Mouse (Mus musculus): ENCODE measurements around the gene Mrpl2. TPM values are rescaled to one million over a fixed set of nuclear protein-coding genes. Genes with fewer than 3 reads are reported as not detected.
A peak's percentile ranks its signal among the peaks of the same experiment; 100 is the strongest.

Mrpl2 gene
- polyA plus RNA-seq, 1 experiment from 2014 or later: 165 TPM

DNA sequence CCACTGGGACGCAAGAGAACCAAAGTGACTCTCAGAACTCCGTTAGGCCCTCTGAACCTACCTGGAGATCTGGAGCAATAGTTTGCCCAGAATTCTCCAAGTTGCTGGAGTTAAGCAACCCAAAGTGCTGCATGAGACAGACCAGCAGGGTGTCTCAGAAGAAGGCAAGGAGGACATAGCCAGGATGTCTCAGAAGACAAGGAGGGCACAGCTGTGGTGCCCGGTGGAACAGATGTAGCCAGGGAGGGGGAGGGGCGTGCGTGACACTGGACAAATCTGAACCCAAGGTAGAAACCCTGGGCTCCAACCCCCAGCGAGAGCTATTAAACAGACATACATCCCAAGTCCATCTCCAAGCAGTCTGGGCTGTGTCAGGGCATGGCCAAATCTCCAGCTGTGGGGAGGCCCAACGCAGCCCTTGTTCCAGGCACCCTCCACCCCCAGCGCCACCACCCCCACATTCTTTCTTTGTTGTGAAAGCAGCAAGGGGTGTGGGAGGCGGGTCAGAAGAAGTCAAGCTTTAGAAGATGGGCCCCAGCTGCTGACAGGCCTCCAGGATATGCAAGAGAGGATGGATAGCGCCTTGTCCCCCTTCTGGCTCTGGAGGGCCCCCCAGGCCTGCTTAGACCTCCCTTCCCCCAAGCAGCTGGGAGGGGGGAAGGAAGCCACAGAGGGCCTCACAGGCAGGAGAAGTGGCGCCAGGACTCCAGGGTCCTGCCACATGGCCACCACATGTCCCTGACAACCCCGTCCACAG, 16.2 kb upstream of the Mrpl2 start:
- H3K36me3 ChIP-seq (ENCODE audit: control insufficient read depth, insufficient read depth, low read length): no peaks in the 10 kb centered on the region
- H3K4me3 ChIP-seq (ENCODE audit: low read depth, low read length): peak overlapping the region; percentile 60
- H3K9me3 ChIP-seq (ENCODE audit: control insufficient read depth, low read length): no peaks in the 10 kb centered on the region
- ATAC-seq (replicated peaks; ENCODE audit: low FRiP score) (peak; percentile 37; the same call in 1 of the 2 replicates), DNase-seq (ENCODE audit: low spot score) (peak; percentile 68)
- H3K27ac ChIP-seq (ENCODE audit: low read depth, low read length): peak overlapping the region; percentile 44
- H3K4me1 ChIP-seq (replicated peaks; ENCODE audit: control insufficient read depth, insufficient read depth, low read length): peaks cover 26% of the 10 kb centered on the region
- WGBS: 19% methylated on average over 11 of the region's 12 CpGs
- H3K27me3 ChIP-seq (replicated peaks; ENCODE audit: control insufficient read depth, insufficient read depth, low read length): peaks cover 23% of the 10 kb centered on the region
- H3K4me2 ChIP-seq: peak overlapping the region; percentile 74
- H3K9ac ChIP-seq (ENCODE audit: low read depth, low read length): peak overlapping the region; percentile 73; the same call in 1 of the 2 replicates

DNA sequence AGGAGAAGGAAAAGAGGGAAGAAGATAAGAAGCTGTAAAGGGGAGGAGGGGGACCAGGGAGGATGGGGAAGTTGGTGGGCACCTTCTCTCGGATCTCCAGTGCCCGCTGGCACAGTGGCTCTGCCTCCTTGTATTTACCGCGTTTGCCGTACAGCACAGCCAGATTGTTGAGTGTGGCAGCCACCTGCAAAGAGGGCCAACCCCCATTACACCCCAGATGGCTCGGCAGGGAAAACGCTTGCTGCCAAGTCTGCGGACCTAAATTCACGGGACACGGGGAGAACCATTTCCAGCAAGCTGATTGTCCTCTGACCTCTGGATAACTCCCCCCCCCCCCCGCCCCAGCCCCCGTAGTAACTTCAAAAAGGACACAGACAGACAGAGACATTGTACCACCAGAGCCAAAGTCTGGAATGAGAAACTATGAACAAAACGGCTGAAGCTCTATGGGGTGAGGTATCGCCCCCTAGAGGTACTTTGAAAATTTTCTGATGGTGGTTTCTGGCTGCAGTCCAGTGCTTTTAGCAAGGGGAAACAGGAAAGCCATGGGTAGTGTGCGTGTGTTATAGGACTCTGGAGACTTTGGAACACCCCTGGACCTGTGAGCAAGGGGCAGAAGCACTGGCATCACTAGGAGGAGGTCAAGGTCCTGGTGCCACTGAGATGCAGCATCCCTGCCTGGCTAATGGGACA, 9.1 kb upstream of the Mrpl2 start:
- H3K9ac ChIP-seq (ENCODE audit: low read depth, low read length): no peak overlapping the region
- H3K36me3 ChIP-seq (ENCODE audit: control insufficient read depth, insufficient read depth, low read length): no peaks in the 10 kb centered on the region; the same call in 1 of the 2 replicates
- no peak overlapping the region for H3K4me3 ChIP-seq (ENCODE audit: low read depth, low read length)
- H3K4me1 ChIP-seq (replicated peaks; ENCODE audit: control insufficient read depth, insufficient read depth, low read length): no peaks in the 10 kb centered on the region
- no peak overlapping the region for H3K27ac ChIP-seq (ENCODE audit: low read depth, low read length)
- ATAC-seq (replicated peaks; ENCODE audit: low FRiP score): no peak
- no peaks in the 10 kb centered on the region for H3K9me3 ChIP-seq (ENCODE audit: control insufficient read depth, low read length)
- 29% methylated on average over 15 of the region's 15 CpGs for WGBS
- H3K4me2 ChIP-seq: peak overlapping the region; percentile 35
- no peaks in the 10 kb centered on the region for H3K27me3 ChIP-seq (replicated peaks; ENCODE audit: control insufficient read depth, insufficient read depth, low read length)
- no peak for DNase-seq (ENCODE audit: low spot score)

GRCm38 (mm10) chr17:46639929-46640328, 6.1 kb upstream of the Mrpl2 start:
- Histone ChIP-seq H3K4me2 (no peak overlapping the region), H3K4me1 (replicated peaks; ENCODE audit: control insufficient read depth, insufficient read depth, low read length) (peaks cover 1% of the 10 kb centered on the region), H3K36me3 (ENCODE audit: control insufficient read depth, insufficient read depth, low read length) (no peaks in the 10 kb centered on the region; the same call in 1 of the 2 replicates), H3K4me3 (ENCODE audit: low read depth, low read length) (no peak overlapping the region), H3K9me3 (ENCODE audit: control insufficient read depth, low read length) (no peaks in the 10 kb centered on the region), H3K9ac (ENCODE audit: low read depth, low read length) (no peak overlapping the region), H3K27ac (ENCODE audit: low read depth, low read length) (no peak overlapping the region), H3K27me3 (replicated peaks; ENCODE audit: control insufficient read depth, insufficient read depth, low read length) (no peaks in the 10 kb centered on the region)
- DNase-seq (ENCODE audit: low spot score) (no peak), ATAC-seq (replicated peaks; ENCODE audit: low FRiP score) (no peak)
- WGBS: 59% methylated on average over 9 of the region's 9 CpGs

- DNase-seq (ENCODE audit: low spot score) (no peak), ATAC-seq (replicated peaks; ENCODE audit: low FRiP score) (no peak)
- Histone ChIP-seq H3K27me3 (replicated peaks; ENCODE audit: control insufficient read depth, insufficient read depth, low read length) (no peaks in the 10 kb centered on the region), H3K27ac (ENCODE audit: low read depth, low read length) (no peak overlapping the region), H3K4me3 (ENCODE audit: low read depth, low read length) (no peak overlapping the region), H3K4me1 (replicated peaks; ENCODE audit: control insufficient read depth, insufficient read depth, low read length) (peaks cover 10% of the 10 kb centered on the region), H3K9ac (ENCODE audit: low read depth, low read length) (no peak overlapping the region), H3K4me2 (no peak overlapping the region), H3K36me3 (ENCODE audit: control insufficient read depth, insufficient read depth, low read length) (no peaks in the 10 kb centered on the region; the same call in 1 of the 2 replicates), H3K9me3 (ENCODE audit: control insufficient read depth, low read length) (no peaks in the 10 kb centered on the region)
- 90% methylated on average over 17 of the region's 17 CpGs for WGBS
These were observed 4.0 kb upstream of the Mrpl2 start for GRCm38 (mm10) chr17:46642060-46642459.

- no peak overlapping the region for H3K9ac ChIP-seq (ENCODE audit: low read depth, low read length)
- peaks cover 13% of the 10 kb centered on the region for H3K4me1 ChIP-seq (replicated peaks; ENCODE audit: control insufficient read depth, insufficient read depth, low read length)
- H3K9me3 ChIP-seq (ENCODE audit: control insufficient read depth, low read length): no peaks in the 10 kb centered on the region
- no peak for DNase-seq (ENCODE audit: low spot score)
- no peaks in the 10 kb centered on the region for H3K27me3 ChIP-seq (replicated peaks; ENCODE audit: control insufficient read depth, insufficient read depth, low read length)
- no peak overlapping the region for H3K27ac ChIP-seq (ENCODE audit: low read depth, low read length)
- ATAC-seq (replicated peaks; ENCODE audit: low FRiP score): no peak
- H3K36me3 ChIP-seq (ENCODE audit: control insufficient read depth, insufficient read depth, low read length): no peaks in the 10 kb centered on the region; the same call in 1 of the 2 replicates
- peak overlapping the region; percentile 72; the same call in 1 of the 2 replicates for H3K4me3 ChIP-seq (ENCODE audit: low read depth, low read length)
- H3K4me2 ChIP-seq: peak overlapping the region; percentile 86
- WGBS: 84% methylated on average over 12 of the region's 12 CpGs
These were observed 1.8 kb upstream of the Mrpl2 start for GRCm38 (mm10) chr17:46644152-46644805.

DNA sequence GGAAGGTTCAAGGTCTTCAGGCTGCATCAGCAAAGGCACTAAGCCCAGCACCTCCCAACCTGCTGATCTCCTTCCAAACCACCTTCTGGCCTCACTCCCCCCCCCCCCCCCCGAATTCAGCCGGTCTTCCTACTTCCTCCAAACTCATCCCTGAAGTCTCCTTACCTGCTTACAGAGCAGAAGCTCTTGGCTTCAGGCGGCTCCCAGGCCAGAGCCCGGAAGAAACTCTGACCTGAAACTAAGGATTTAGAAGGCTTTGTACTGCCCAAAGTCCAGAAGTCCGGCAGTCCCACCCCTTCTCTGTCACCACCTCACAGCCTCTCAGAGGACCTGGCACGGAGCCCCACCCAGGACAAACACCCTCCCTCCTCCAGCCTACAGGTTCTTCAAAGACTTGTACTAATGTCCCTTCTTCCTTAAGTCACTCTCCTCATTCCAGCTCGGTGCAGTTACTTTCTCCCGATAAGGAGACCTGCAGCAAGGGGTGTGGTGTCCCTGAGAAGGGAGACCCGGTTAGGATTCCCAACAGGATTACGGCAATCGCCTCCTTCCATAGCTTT, 1.0 kb upstream of the Mrpl2 start:
- H3K36me3 ChIP-seq (ENCODE audit: control insufficient read depth, insufficient read depth, low read length): no peaks in the 10 kb centered on the region; the same call in 1 of the 2 replicates
- H3K9ac ChIP-seq (ENCODE audit: low read depth, low read length): peak overlapping the region; percentile 67
- no peaks in the 10 kb centered on the region for H3K9me3 ChIP-seq (ENCODE audit: control insufficient read depth, low read length)
- peak overlapping the region; percentile 86 for H3K4me2 ChIP-seq
- 7% methylated on average over 9 of the region's 11 CpGs for WGBS
- peak overlapping the region; percentile 72 for H3K4me3 ChIP-seq (ENCODE audit: low read depth, low read length)
- no peaks in the 10 kb centered on the region for H3K27me3 ChIP-seq (replicated peaks; ENCODE audit: control insufficient read depth, insufficient read depth, low read length)
- DNase-seq (ENCODE audit: low spot score) (no peak), ATAC-seq (replicated peaks; ENCODE audit: low FRiP score) (0 out of 2 replicates have a peak, but pooled peaks have one; percentile 15)
- peaks cover 20% of the 10 kb centered on the region for H3K4me1 ChIP-seq (replicated peaks; ENCODE audit: control insufficient read depth, insufficient read depth, low read length)
- peak overlapping the region; percentile 20; the same call in 1 of the 2 replicates for H3K27ac ChIP-seq (ENCODE audit: low read depth, low read length)

DNA sequence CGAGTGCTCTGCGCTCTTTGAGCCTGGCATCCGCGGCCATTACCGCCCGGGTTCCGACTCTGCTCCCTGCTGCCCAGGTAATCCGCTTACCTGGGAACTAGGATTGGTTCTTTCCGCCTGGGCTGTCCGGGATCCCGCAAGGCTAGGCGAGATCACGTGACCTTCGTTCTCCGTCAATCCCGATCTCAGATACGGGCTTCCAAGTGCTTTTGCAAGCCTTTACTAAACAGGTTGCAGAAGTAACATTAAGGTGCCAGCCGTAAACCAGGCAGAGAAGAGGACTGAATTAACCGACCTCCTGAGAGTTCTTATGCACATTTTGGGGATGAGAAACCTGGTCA, 263 bp downstream of the Mrpl2 start:
- DNase-seq (ENCODE audit: low spot score) (no peak), ATAC-seq (replicated peaks; ENCODE audit: low FRiP score) (peak; percentile 40)
- Histone ChIP-seq H3K4me3 (ENCODE audit: low read depth, low read length) (peak overlapping the region; percentile 72), H3K27me3 (replicated peaks; ENCODE audit: control insufficient read depth, insufficient read depth, low read length) (no peaks in the 10 kb centered on the region), H3K27ac (ENCODE audit: low read depth, low read length) (peak overlapping the region; percentile 59; the same call in 1 of the 2 replicates), H3K4me1 (replicated peaks; ENCODE audit: control insufficient read depth, insufficient read depth, low read length) (peaks cover 25% of the 10 kb centered on the region), H3K9ac (ENCODE audit: low read depth, low read length) (peak overlapping the region; percentile 84), H3K36me3 (ENCODE audit: control insufficient read depth, insufficient read depth, low read length) (no peaks in the 10 kb centered on the region; the same call in 1 of the 2 replicates), H3K9me3 (ENCODE audit: control insufficient read depth, low read length) (no peaks in the 10 kb centered on the region), H3K4me2 (peak overlapping the region; percentile 86)
- WGBS: under 1% methylated on average over 19 of the region's 19 CpGs

DNA sequence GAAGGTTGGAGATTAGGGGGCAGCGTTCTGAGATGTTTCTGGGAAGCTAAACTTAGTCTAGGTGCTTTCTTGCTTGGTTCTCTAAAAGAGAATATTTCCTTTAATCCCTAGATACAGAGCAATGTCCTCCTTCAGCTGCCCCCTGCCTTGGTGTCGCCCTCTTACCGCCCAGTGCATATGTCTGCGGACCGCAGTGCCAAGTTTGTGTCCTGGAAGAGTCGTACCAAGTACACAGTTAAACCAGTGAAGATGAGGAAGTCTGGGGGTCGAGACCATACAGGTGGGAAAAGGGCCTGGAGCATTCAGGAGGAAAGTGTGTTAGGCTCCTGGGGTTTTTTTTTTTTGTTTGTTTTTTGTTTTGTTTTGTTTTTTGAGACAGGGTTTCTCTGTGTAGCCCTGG, 1.2 kb downstream of the Mrpl2 start:
- Histone ChIP-seq H3K36me3 (ENCODE audit: control insufficient read depth, insufficient read depth, low read length) (no peaks in the 10 kb centered on the region), H3K4me3 (ENCODE audit: low read depth, low read length) (peak overlapping the region; percentile 72), H3K27me3 (replicated peaks; ENCODE audit: control insufficient read depth, insufficient read depth, low read length) (no peaks in the 10 kb centered on the region), H3K9ac (ENCODE audit: low read depth, low read length) (peak overlapping the region; percentile 84), H3K4me2 (peak overlapping the region; percentile 86), H3K27ac (ENCODE audit: low read depth, low read length) (no peak overlapping the region), H3K9me3 (ENCODE audit: control insufficient read depth, low read length) (no peaks in the 10 kb centered on the region), H3K4me1 (replicated peaks; ENCODE audit: control insufficient read depth, insufficient read depth, low read length) (peaks cover 32% of the 10 kb centered on the region)
- DNase-seq (ENCODE audit: low spot score) (no peak), ATAC-seq (replicated peaks; ENCODE audit: low FRiP score) (no peak)
- 92% methylated on average over 7 of the region's 7 CpGs for WGBS

Measured in liver, embryonic 11.5 days (tissue).